Mouse (Mus musculus): Measurements from ENCODE around the gene Nol4l. TPM values are rescaled to one million over a fixed set of nuclear protein-coding genes. Genes with fewer than 3 reads are reported as not detected.
A peak's percentile ranks its signal among the peaks of the same experiment; 100 is the strongest.

Gene Nol4l
- total RNA-seq, 2 experiments from 2014 or later: 5.0 to 5.8 TPM

- no peak for ATAC-seq (replicated peaks; ENCODE audit: low FRiP score, poor library complexity, severe bottlenecking)
These were observed 38.1 kb downstream of the Nol4l start for GRCm38 (mm10) chr2:153491512-153492178.

DNA sequence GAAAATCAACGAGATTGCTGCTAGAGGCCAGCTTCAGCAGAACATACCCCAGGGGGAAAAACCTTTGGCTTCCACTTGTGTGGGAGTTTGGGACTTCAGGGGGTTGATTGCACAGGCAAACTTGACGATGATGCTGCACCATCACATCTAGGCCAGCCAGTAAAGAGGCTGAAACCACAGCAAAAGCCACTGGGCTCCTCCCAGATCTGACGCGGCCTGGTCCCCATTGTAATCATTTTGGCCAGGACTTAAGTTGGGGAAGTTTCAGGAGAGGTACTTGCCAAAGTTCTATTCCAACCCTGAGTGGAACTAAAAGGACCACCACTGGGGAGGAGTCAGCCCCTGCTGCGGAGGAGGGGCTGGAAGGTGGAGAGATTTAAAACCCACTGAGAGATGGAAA is 38.8 kb downstream of the Nol4l start:
- 0 out of 2 replicates have a peak, but pooled peaks have one; percentile 23 for ATAC-seq (replicated peaks; ENCODE audit: low FRiP score, poor library complexity, severe bottlenecking)

GRCm38 (mm10) chr2:153490116-153490515 is 39.7 kb downstream of the Nol4l start:
- no peak for ATAC-seq (replicated peaks; ENCODE audit: low FRiP score, poor library complexity, severe bottlenecking)

DNA sequence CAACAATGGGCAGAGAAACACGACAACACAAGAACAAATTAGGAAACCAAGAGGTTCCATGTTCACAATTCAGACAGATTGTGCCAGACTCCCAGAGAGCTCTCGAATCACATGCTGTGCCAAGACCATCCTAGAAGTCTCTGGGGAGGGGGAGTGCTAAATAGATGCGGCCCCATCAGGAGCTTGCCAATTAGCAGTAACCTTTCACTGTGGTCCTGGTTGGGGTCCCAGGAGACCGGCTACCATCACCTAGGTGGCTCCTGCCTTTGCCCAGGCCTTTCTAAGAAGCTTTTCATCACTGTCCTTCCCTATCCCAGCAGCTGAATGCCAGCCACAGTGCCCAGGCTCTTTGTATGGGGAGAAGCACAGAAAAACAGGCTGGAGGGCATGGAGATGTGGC is 45.7 kb downstream of the Nol4l start:
- no peak for ATAC-seq (replicated peaks; ENCODE audit: low FRiP score, poor library complexity, severe bottlenecking)

GRCm38 (mm10) chr2:153483118-153483983 is 46.4 kb downstream of the Nol4l start:
- ATAC-seq (replicated peaks; ENCODE audit: low FRiP score, poor library complexity, severe bottlenecking): peak; percentile 70

GRCm38 (mm10) chr2:153481861-153482120 is 48.0 kb downstream of the Nol4l start:
- no peak for ATAC-seq (replicated peaks; ENCODE audit: low FRiP score, poor library complexity, severe bottlenecking)

- ATAC-seq (replicated peaks; ENCODE audit: low FRiP score, poor library complexity, severe bottlenecking): no peak
These were observed 48.5 kb downstream of the Nol4l start for GRCm38 (mm10) chr2:153481108-153481860.

GRCm38 (mm10) chr2:153479486-153479885 is 50.3 kb downstream of the Nol4l start:
- ATAC-seq (replicated peaks; ENCODE audit: low FRiP score, poor library complexity, severe bottlenecking): no peak

GRCm38 (mm10) chr2:153478583-153478982 is 51.2 kb downstream of the Nol4l start:
- peak; percentile 70 for ATAC-seq (replicated peaks; ENCODE audit: low FRiP score, poor library complexity, severe bottlenecking)

DNA sequence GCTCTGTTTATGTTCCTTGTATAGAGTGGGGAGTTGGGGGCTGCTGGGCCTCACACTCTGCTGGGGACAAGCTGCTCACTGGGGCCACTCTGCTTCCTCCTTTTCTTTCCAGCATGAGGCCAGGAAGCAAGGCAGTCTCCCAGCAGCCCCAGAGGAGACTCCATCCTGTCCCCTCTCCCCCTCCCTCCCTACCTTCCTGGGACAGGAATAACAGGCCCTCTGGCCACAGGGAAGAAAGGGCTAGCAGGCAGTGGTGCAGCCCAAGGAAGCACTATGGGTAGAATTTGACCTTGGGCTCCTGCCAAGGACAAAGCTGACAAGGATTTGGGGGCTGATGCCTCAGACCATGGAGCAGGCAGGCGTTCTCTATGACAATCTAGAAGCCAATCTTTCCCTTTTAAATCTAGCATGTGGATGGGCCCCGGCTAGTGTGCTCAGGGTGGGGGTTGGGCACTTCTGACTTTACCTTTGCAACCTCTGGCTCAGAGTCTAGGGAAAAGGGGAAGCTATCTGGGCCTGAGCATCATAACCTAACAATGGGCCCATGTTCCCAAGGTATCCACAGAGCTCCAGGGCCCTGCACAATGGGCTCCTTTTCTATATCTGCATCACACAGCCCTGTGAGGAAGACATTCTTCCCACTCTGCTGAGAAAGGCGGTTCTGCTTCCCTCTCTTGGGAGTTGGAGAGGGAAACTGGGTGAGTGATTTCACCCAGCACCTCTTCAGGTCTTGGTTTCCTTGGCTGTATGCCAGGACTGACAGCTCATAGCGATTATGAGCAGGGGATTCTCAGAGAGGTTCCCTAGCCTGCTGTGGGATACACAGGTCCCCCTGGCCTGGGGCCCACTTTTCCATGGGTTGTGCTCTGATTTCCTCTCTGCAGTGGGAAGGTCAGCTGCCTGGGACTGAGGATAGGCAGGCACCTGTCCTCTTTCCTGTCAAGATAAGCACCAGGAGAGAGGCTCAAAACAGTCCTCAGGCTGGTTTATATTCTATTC is 54.4 kb downstream of the Nol4l start:
- no peak for ATAC-seq (replicated peaks; ENCODE audit: low FRiP score, poor library complexity, severe bottlenecking)

GRCm38 (mm10) chr2:153470983-153471382 is 58.8 kb downstream of the Nol4l start:
- ATAC-seq (replicated peaks; ENCODE audit: low FRiP score, poor library complexity, severe bottlenecking): no peak

GRCm38 (mm10) chr2:153469764-153470163 is 60.0 kb downstream of the Nol4l start:
- no peak for ATAC-seq (replicated peaks; ENCODE audit: low FRiP score, poor library complexity, severe bottlenecking)

GRCm38 (mm10) chr2:153469317-153469716 is 60.5 kb downstream of the Nol4l start:
- no peak for ATAC-seq (replicated peaks; ENCODE audit: low FRiP score, poor library complexity, severe bottlenecking)

DNA sequence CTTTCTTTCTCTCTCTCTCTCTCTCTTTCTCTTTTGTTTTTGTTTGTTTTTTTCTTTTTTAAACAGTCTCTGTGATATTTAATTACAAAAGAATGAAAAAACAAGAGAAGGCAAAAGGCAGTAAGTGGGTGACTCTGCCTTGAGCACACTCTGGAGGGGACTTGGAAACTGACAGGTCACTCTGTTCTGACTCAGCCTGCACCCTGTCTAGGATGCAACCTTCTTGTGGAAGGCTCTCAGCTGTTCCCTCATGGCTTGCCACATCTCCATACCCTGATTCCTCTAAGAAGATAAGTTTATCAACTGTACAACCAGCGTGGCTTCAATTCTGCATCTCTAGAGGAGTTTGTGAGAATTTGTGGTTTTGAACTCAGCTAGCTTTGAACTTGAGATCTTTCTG is 62.4 kb downstream of the Nol4l start:
- ATAC-seq (replicated peaks; ENCODE audit: low FRiP score, poor library complexity, severe bottlenecking): no peak

DNA sequence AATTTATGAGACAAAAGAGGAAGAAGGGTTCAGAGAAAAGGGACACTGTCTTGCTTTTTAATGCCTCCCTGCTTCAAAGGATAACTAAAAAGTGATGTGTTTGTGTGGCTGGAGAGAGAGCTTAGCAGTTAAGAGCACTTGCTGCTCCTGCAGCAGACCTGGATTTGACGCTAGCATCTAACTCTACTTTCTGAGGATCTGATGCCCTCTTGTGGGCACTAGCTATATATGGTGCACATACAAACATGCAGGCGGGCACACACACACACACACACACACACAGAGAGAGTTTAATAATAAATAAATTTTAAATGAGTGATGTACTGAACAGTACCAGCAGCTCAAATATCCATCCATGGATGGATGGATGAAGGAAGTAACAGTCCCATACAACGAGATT is 66.5 kb downstream of the Nol4l start:
- no peak for ATAC-seq (replicated peaks; ENCODE audit: low FRiP score, poor library complexity, severe bottlenecking)

DNA sequence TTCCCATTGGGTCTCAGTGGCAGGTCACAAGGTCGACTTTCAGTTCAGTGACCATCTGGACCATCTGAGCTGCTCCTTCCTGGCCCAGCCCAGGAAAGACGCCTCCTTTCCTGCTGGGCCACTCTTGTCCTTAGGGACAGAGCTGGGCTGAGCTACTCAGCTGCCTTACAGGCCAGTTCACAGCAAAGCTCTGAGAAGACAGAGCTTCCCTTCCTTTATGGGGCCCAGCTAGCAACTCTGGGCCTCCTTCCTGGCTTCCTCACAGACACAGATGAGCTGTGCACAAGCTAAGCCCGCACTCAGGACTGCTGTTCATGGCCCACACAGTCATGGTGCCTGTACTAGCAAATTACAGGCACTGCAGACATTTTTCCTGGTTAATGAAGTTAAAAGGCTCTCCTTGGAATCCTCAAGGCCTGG is 71.7 kb downstream of the Nol4l start:
- ATAC-seq (replicated peaks; ENCODE audit: low FRiP score, poor library complexity, severe bottlenecking): no peak

DNA sequence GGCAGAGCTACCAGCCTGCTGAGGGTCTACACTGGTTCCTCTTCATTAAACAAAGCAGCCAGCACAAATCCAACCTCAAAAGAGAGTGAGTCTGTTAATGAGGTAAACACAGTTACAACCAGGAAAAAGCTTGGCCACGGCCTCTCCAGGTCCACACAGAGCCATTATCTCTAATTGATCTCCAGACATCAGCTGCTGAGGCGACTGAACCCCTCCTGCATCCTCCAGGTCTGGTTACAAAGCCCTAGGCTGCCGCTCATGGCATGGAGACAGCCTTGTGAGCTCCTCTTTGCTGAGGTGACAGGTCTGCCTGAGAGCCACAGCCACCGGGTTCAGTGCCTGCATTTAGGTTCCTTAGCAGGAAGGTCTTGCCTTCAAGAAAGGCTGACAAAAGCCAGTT is 72.3 kb downstream of the Nol4l start:
- no peak for ATAC-seq (replicated peaks; ENCODE audit: low FRiP score, poor library complexity, severe bottlenecking)

DNA sequence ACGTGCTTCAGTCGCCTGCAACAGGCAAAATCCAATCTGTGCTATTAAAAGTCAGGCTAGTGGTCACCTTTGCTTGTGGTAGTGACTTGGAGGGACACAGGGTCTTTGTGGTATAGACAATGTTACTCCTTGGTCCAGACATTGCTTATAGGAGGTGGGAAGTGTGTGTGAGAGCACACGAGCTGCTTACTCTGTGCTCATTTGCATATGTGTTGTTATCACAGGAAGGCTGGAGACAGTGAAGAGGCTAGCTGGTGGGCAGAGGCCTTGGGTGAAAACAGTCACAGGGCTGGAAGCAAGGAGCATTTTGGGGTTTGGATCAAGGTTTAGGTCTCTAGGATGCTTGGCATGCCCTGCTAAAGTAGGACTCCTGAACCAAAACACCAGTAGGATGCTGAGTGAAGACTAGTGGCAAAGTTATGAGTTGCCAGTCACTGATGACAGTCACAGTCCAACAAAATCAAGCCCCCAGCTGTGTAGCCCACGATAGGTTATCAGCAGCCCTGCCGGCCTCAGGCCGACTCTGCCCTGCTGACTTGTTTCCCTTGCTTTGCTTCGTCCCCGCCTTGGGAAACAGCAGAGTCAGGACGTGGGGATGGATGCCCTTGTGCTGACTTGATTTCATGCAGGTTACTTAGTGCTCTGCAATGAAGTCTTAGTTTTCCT is 74.8 kb downstream of the Nol4l start:
- ATAC-seq (replicated peaks; ENCODE audit: low FRiP score, poor library complexity, severe bottlenecking): peak; percentile 54
